Mouse (Mus musculus) NIH3T3 (cell line): ENCODE measurements around the gene Cubn.
A peak's percentile ranks its signal among the peaks of the same experiment; 100 is the strongest.

Source experiments
- DNase-seq: peaks from one replicate; pipeline ENCODE4 v3.0.0-alpha.2; 2012; ENCODE audit warnings: low read depth

Gene Cubn

GRCm38 (mm10) chr2:13407698-13408097, 83.9 kb downstream of the Cubn start:
- DNase-seq: no peak

DNA sequence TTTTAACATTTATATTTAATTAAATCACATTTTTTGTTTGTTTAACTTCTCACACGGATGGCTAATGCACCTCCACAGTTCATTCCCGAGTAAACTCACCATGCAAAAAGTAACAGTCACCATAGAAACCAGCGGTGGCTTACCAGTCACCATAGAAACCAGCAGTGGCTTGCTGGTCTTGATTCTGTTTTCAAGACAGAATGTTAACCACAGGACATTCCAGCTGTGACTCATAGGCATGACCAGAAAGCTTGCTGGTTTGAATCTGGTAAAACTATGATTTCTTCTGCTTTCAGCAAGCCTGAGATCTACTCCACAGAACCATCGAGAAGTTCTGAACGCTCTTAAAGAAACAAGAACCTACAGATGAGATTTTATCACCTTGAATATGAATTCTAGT, 84.3 kb downstream of the Cubn start:
- DNase-seq: peak; percentile 92

GRCm38 (mm10) chr2:13404986-13405678, 86.5 kb downstream of the Cubn start:
- peak; percentile 85 for DNase-seq

- no peak for DNase-seq
Observed at GRCm38 (mm10) chr2:13400831-13401230, 90.8 kb downstream of the Cubn start.

GRCm38 (mm10) chr2:13399480-13400072, 92.0 kb downstream of the Cubn start:
- peak; percentile 33 for DNase-seq

DNA sequence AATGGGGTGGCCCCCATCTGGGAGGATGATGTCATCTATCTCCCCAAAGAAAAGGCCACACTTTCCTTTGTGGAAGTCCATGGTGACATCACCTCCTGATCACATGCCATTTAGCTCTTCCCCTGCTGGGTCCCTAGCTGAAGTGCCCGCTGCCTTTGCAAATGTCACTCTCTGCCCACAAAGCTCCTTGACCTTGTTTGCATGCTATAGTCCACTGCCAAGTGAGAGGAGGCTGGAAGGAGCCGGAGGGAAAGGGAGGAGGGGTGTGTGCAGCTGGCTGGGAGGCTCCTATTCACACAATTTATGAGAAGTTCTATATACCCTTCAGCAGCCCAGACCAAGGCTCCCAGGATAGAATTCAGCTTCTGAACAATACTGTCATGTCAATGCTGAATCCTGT, 92.7 kb downstream of the Cubn start:
- no peak for DNase-seq

DNA sequence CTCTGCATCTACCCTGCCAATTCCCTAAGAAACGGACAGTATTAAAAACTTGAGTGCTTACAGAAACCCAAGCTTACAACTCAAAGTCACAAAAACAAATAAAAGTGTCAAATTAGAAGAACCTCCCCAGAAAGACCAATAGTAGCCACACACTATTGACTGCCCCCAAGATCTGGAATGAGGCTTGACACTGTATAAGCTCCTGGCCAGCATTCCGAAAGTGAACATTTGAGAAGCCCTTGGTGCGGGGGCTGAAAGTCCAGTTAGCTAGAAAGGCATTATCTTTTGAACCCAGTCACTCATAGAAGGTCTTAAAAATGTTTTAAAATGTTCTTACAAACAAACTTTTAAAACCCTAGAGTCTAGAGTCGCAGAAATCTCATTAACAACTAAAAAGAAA, 93.1 kb downstream of the Cubn start:
- no peak for DNase-seq

DNA sequence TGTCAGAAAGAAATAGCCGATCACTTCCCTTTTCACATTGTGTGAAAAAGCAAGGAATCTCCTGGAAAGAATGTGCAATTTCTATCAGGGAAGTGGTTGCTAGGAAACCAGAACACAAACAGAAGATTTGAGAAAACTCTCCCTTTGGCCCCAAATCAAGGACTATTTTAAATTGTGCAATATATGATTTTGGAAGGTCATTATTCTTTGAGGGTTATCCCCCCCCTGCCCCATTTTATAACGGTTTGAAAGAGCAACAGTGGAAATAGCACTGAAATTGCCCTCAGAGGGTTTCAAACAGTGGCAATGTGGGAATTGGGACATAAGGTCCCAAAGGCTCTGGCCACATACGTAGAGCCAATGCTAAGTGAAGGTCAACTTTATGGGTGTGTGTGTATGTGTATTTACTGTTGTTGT, 95.5 kb downstream of the Cubn start:
- peak; percentile 79 for DNase-seq

- no peak for DNase-seq
Observed at GRCm38 (mm10) chr2:13391018-13391417, 100.6 kb downstream of the Cubn start.

DNA sequence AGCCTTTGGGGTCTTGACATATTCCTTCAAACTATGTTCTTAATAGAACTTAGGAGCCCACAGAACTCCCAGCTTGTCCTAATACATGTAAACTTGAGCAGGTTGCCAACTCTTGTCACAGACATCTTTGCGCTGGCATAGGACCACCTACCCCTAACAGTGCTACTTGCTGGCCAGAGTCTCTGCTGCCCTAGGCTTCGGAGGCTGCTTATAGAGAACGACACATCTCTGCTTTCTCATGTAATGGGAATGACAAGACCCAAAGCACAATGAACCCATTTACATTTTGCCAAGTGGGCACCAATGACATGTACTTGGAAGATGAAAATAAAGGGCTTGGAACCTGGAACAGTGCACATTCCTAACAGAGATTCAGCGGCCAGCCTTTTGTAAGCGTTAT, 105.0 kb downstream of the Cubn start:
- no peak for DNase-seq

GRCm38 (mm10) chr2:13385542-13386345, 105.9 kb downstream of the Cubn start:
- peak; percentile 78 for DNase-seq

- peak; percentile 83 for DNase-seq
Observed at GRCm38 (mm10) chr2:13384775-13385541, 106.7 kb downstream of the Cubn start.

GRCm38 (mm10) chr2:13376166-13376565, 115.4 kb downstream of the Cubn start:
- no peak for DNase-seq

- no peak for DNase-seq
Observed at GRCm38 (mm10) chr2:13373291-13373690, 118.3 kb downstream of the Cubn start.

DNA sequence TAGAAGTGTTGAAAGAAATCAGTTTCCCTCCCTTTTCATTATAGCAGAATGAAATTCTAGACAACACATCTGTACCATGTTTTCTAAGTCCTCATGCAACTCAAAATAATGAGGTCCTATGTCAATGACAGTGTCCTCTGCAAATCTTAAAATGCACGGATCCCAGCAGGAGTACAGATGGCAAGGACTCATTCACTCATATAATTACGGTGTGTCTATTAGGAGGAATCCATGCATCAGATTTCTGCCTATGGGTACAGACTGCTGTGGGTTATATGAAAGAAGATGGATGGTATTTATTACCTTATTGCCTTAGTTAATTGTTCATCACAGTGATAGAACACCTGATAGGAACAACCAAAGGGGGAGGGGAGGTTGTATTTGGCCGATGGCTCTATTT, 118.8 kb downstream of the Cubn start:
- DNase-seq: no peak

- peak; percentile 86 for DNase-seq
Observed at GRCm38 (mm10) chr2:13372256-13372824, 119.3 kb downstream of the Cubn start.

- peak; percentile 57 for DNase-seq
Observed at GRCm38 (mm10) chr2:13371797-13372170, 119.8 kb downstream of the Cubn start.

DNA sequence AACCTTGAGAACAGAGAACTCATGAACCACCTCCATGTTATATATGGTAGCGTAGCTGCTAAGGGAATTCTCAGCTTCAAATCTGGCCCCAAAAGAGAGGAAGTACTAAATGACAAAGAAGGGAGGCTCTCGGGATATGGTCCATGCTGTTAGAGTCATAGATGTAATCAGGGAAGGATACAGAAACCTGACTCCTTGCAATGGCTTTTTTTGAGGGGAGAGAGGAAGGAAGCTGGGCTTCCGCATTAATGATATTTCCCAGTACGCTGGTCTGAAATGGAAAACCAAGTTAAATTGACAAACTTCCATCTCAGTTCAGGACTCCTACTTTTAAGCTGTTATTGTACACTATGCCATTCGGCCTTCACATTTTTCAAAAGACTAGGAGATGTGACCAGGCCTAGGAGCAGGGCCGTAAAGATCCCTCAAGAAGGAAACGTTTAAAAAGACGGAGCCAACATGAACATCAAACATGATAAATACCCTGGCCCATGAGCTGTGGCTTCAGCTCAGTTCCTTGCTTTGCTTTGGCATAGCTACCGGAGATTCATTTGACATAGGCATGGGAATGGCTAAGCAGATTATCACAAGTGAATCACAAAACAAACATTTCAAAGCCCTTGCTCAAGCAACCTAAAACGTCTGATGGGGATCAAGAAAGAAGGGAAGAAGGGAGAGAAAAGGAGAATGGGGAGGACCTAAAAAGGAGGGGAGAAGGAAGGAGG, 120.4 kb downstream of the Cubn start:
- peak; percentile 70 for DNase-seq

DNA sequence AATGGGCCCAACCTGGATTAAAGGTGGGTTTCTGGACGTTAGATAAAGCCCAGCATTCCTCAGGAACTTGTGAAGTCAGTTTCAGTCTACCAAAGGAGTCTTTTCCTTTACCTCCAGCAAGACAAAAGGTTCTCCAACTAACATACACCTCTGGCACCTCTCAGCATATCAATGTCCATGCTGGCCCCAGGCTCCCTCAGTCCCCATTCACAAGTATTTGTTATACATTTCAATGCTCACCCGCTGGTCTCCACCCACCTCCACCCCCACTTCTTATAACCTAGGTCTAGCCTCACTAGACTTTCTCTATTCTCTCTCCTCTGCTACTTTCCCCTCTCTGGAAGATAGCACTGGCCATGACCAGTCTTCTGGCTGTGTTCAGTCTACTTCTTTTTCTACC, 121.1 kb downstream of the Cubn start:
- no peak for DNase-seq

DNA sequence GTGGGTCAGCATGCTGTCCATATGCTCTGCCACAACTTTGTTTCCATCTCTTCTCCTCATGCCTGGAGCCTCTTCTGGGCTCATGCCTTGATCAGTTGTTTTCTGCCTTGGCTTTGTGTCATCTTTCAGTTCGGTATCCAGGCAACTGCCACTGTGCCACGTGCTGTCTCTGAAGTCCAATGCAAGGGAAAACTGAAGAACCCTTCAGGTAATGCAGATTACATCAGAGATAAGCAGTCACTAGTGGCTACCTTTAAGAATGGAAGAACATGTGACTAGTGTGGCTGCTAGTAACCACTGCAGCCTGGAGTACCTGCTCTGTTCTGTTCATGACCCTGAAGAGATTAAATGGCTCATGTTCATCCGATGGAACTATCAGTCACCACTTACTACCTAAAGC, 123.1 kb downstream of the Cubn start:
- no peak for DNase-seq

GRCm38 (mm10) chr2:13357885-13358552, 133.6 kb downstream of the Cubn start:
- peak; percentile 49 for DNase-seq
